Mouse (Mus musculus) cerebellum, adult 9-11 months (tissue): ENCODE measurements around the gene Ugt1a1.
"Not testable (repeated sequence)": the region's sequence is repeated elsewhere in the genome, so short reads cannot be mapped to it uniquely, and the experiment has no call there.

ENCODE experiments used
- DNase-seq: peaks from one replicate; pipeline ENCODE4 v3.0.0; 2022

Ugt1a1 gene

GRCm38 (mm10) chr1:88219054-88219453, 7.3 kb downstream of the Ugt1a1 start:
- no peak for DNase-seq

GRCm38 (mm10) chr1:88220336-88220735, 8.6 kb downstream of the Ugt1a1 start:
- no peak for DNase-seq

- no peak for DNase-seq
Observed at GRCm38 (mm10) chr1:88222216-88222615, 10.5 kb downstream of the Ugt1a1 start.

- DNase-seq = not testable (repeated sequence)
Observed at GRCm38 (mm10) chr1:88223011-88223515, 11.3 kb downstream of the Ugt1a1 start.

GRCm38 (mm10) chr1:88223591-88223990, 11.8 kb downstream of the Ugt1a1 start:
- DNase-seq = no peak

- no peak for DNase-seq
Observed at GRCm38 (mm10) chr1:88224029-88224776, 12.4 kb downstream of the Ugt1a1 start.

- DNase-seq = not testable (repeated sequence)
Observed at GRCm38 (mm10) chr1:88225301-88225700, 13.5 kb downstream of the Ugt1a1 start.

- DNase-seq = no peak
Observed at GRCm38 (mm10) chr1:88225741-88226140, 14.0 kb downstream of the Ugt1a1 start.

GRCm38 (mm10) chr1:88226670-88227379, 15.1 kb downstream of the Ugt1a1 start, which contains the start of gene Mroh2a:
TSS of gene Mroh2a (plus strand) at chr1:88226986.
- DNase-seq = no peak

GRCm38 (mm10) chr1:88227482-88227881, 15.7 kb downstream of the Ugt1a1 start:
- no peak for DNase-seq

- DNase-seq = no peak
Observed at GRCm38 (mm10) chr1:88228121-88228520, 16.4 kb downstream of the Ugt1a1 start.

GRCm38 (mm10) chr1:88229566-88229965, 17.8 kb downstream of the Ugt1a1 start:
- no peak for DNase-seq

GRCm38 (mm10) chr1:88229986-88230385, 18.2 kb downstream of the Ugt1a1 start:
- no peak for DNase-seq

- no peak for DNase-seq
Observed at GRCm38 (mm10) chr1:88230421-88230820, 18.7 kb downstream of the Ugt1a1 start.

- no peak for DNase-seq
Observed at GRCm38 (mm10) chr1:88230981-88231802, 19.4 kb downstream of the Ugt1a1 start.

GRCm38 (mm10) chr1:88231803-88232499, 20.2 kb downstream of the Ugt1a1 start:
- DNase-seq = no peak

GRCm38 (mm10) chr1:88232664-88233380, 21.1 kb downstream of the Ugt1a1 start:
- DNase-seq = no peak

GRCm38 (mm10) chr1:88233421-88234247, 21.9 kb downstream of the Ugt1a1 start:
- no peak for DNase-seq

GRCm38 (mm10) chr1:88234248-88234610, 22.5 kb downstream of the Ugt1a1 start:
- no peak for DNase-seq

GRCm38 (mm10) chr1:88234646-88235045, 22.9 kb downstream of the Ugt1a1 start:
- no peak for DNase-seq
